8 mouse cellular contexts compared by ENCODE assay signal in genomic region chr13:101233181-101233842, GRCm38 (mm10).
DNase-seq lines count a peak whose midpoint lies in the region; ATAC-seq and TF ChIP-seq lines count a peak whose summit lies in the region.

No protein-coding gene starts in this region.

- peak overlapping the region; percentile 50; the same call in 1 of the 2 replicates for H3K27ac ChIP-seq in neural tube, embryonic 11.5 days (ENCODE audit: low read depth, low read length)
- no peak overlapping the region for H3K27ac ChIP-seq in kidney, postnatal 0 days
- peak overlapping the region; percentile 57 for H3K27ac ChIP-seq in midbrain, embryonic 10.5 days (replicated peaks)

- 31% methylated on average over 8 of the region's 8 CpGs for WGBS in neural tube, embryonic 11.5 days
- WGBS in kidney, postnatal 0 days = 49% methylated on average over 8 of the region's 8 CpGs
- WGBS in midbrain, embryonic 10.5 days = 48% methylated on average over 8 of the region's 8 CpGs

- H3K36me3 ChIP-seq in neural tube, embryonic 11.5 days (ENCODE audit: control insufficient read depth, insufficient read depth, low read length) = no peaks in the 10 kb centered on the region
- no peaks in the 10 kb centered on the region for H3K36me3 ChIP-seq in kidney, postnatal 0 days (ENCODE audit: insufficient read depth, low read length)
- no peaks in the 10 kb centered on the region for H3K36me3 ChIP-seq in midbrain, embryonic 10.5 days

- no peak overlapping the region for H3K4me3 ChIP-seq in neural tube, embryonic 11.5 days (ENCODE audit: low read depth, low read length)
- no peak overlapping the region for H3K4me3 ChIP-seq in kidney, postnatal 0 days (replicated peaks; ENCODE audit: low read depth, low read length)
- H3K4me3 ChIP-seq in midbrain, embryonic 10.5 days = no peak overlapping the region

- peaks cover 12% of the 10 kb centered on the region; the same call in 1 of the 2 replicates for H3K4me1 ChIP-seq in neural tube, embryonic 11.5 days (ENCODE audit: control insufficient read depth, insufficient read depth, low read length)
- H3K4me1 ChIP-seq in kidney, postnatal 0 days (replicated peaks; ENCODE audit: insufficient read depth, low read length) = no peaks in the 10 kb centered on the region
- H3K4me1 ChIP-seq in midbrain, embryonic 10.5 days = peaks cover 39% of the 10 kb centered on the region

- peak overlapping the region; percentile 18; the same call in 1 of the 2 replicates for H3K9ac ChIP-seq in neural tube, embryonic 11.5 days (ENCODE audit: low read length)
- no peak overlapping the region for H3K9ac ChIP-seq in kidney, postnatal 0 days (ENCODE audit: low read depth, low read length)

- H3K4me2 ChIP-seq in neural tube, embryonic 11.5 days (ENCODE audit: low read depth) = peak overlapping the region; percentile 27
- H3K4me2 ChIP-seq in kidney, postnatal 0 days (ENCODE audit: low read length) = no peak overlapping the region

- no peaks in the 10 kb centered on the region for H3K27me3 ChIP-seq in neural tube, embryonic 11.5 days (ENCODE audit: control insufficient read depth, insufficient read depth, low read length)
- no peaks in the 10 kb centered on the region for H3K27me3 ChIP-seq in kidney, postnatal 0 days (ENCODE audit: insufficient read depth, low read length)
- H3K27me3 ChIP-seq in midbrain, embryonic 10.5 days (ENCODE audit: low read depth, poor library complexity, severe bottlenecking) = no peaks in the 10 kb centered on the region

- DNase-seq in neural tube, embryonic 11.5 days (ENCODE audit: low spot score) = peak; percentile 22
- no peak for DNase-seq in neural tube, embryonic 10.5 days (ENCODE audit: extremely low spot score, low spot score)
- DNase-seq in cerebellum, postnatal 14 days = peak; percentile 79 to 88
- peak; percentile 80 for DNase-seq in heart, adult 9 months (ENCODE audit: low spot score in 2 of 2)
- DNase-seq in kidney, postnatal 0 days (ENCODE audit: low spot score) = peak; percentile 65
- peak; percentile 22 for DNase-seq in midbrain, embryonic 10.5 days (ENCODE audit: low spot score)
- no peak for DNase-seq in urinary bladder, adult 2 months (ENCODE audit: low spot score)

- no peaks in the 10 kb centered on the region for H3K9me3 ChIP-seq in neural tube, embryonic 11.5 days (ENCODE audit: control insufficient read depth, low read length)
- no peaks in the 10 kb centered on the region for H3K9me3 ChIP-seq in kidney, postnatal 0 days (replicated peaks; ENCODE audit: low read length)
- H3K9me3 ChIP-seq in midbrain, embryonic 10.5 days (replicated peaks) = no peaks in the 10 kb centered on the region

- ATAC-seq in neural tube, embryonic 11.5 days (ENCODE audit: insufficient read depth, low FRiP score, low TSS enrichment) = peak; percentile 77
- ATAC-seq in kidney, postnatal 0 days (replicated peaks; ENCODE audit: low FRiP score, low read depth) = no peak; the same call in 1 of the 2 replicates
- no peak for ATAC-seq in megakaryocyte-erythroid progenitor cell, adult 5-6 weeks (replicated peaks; ENCODE audit: low FRiP score, low TSS enrichment, poor library complexity, severe bottlenecking)

- TF ChIP-seq CTCF in kidney, postnatal 0 days (IDR thresholded peaks at IDR 0.05; ENCODE audit: low read depth) = no peak

Comparison
In these comparisons a context has a peak if more than half of its experiments do, and no peak if none do; other contexts are left out.
1. DNase-seq: peak in neural tube, embryonic 11.5 days (single experiment), cerebellum, postnatal 14 days (2 of 2), heart, adult 9 months (2 of 2), kidney, postnatal 0 days (single experiment) and midbrain, embryonic 10.5 days (single experiment); none in neural tube, embryonic 10.5 days (single experiment) and urinary bladder, adult 2 months (single experiment).